Mouse (Mus musculus): ENCODE data around the gene Lhfpl4.

DNA sequence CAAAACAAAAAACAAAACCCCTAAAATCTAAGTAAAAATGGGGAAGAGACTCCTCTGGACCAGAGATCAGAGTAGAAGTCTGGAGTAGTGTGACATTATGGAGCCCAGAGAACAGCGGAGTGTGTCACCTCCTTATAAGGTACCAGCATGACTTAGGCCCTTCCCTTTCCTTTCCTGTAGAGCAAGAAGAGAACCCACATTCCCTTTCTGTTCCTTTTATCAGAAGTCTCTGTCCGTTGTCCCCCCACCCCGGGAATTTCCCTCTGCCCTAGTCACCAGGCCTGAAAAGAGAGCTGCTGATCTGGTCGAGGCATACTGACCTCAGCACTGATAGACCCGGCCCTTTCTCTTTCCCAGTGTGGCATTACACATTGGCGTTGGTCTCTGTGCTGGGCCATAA, 43.3 kb upstream of the Lhfpl4 start:
- no peak for TF ChIP-seq CTCF (IDR thresholded peaks at IDR 0.05; ENCODE audit: low read depth, low read length)
- no peak for TF ChIP-seq POLR2A (IDR thresholded peaks at IDR 0.05; ENCODE audit: extremely low read depth, insufficient read depth, low read length)

All from liver, adult 2 months (tissue).